ENCODE assay signal across 8 mouse cellular contexts in genomic region chr11:104442333-104443136, GRCm38 (mm10). TPM values are rescaled to one million over a fixed set of nuclear protein-coding genes. Genes with fewer than 3 reads are reported as not detected.
DNase-seq lines count a peak whose midpoint lies in the region; ATAC-seq lines count a peak whose summit lies in the region.

No protein-coding gene starts in this region.

- peak overlapping the region; percentile 66 for H3K4me2 ChIP-seq in hindbrain, embryonic 12.5 days (replicated peaks)

- H3K36me3 ChIP-seq in hindbrain, embryonic 12.5 days: no peaks in the 10 kb centered on the region

- peak; percentile 94 for DNase-seq in MN1 (ENCODE audit: low spot score)
- DNase-seq in cerebellum, adult 9-10 months: peak; percentile 92
- DNase-seq in frontal cortex, adult 2 months (ENCODE audit: extremely low spot score in 1 of 2, low spot score in 1 of 2): peak; percentile 84 to 91
- peak; percentile 93 to 95 for DNase-seq in layer of hippocampus, postnatal 14 days (ENCODE audit: low spot score in 2 of 2)
- DNase-seq in lung, postnatal 14 days: peak; percentile 92
- peak; percentile 77 for DNase-seq in retina, adult 2 months (ENCODE audit: low read depth, low spot score)
- peak; percentile 91 to 95 for DNase-seq in thymus, postnatal 36 days

- no peaks in the 10 kb centered on the region for H3K27me3 ChIP-seq in hindbrain, embryonic 12.5 days

- H3K27ac ChIP-seq in hindbrain, embryonic 12.5 days: peak overlapping the region; percentile 100

- peak overlapping the region; percentile 81 for H3K4me3 ChIP-seq in hindbrain, embryonic 12.5 days

- no peaks in the 10 kb centered on the region for H3K9me3 ChIP-seq in hindbrain, embryonic 12.5 days (replicated peaks)

- WGBS in hindbrain, embryonic 12.5 days: under 1% methylated on average over 81 of the region's 82 CpGs

- peak overlapping the region; percentile 96 for H3K9ac ChIP-seq in hindbrain, embryonic 12.5 days

- H3K4me1 ChIP-seq in hindbrain, embryonic 12.5 days: peaks cover 17% of the 10 kb centered on the region

- peak; percentile 93 for ATAC-seq in hindbrain, embryonic 12.5 days (ENCODE audit: low FRiP score)

RNA-seq across cellular contexts. Expression of gene Kansl1, which starts 26.1 kb away (rescaled TPM):
- polyA plus RNA-seq in frontal cortex, adult 2 months (2012; rRNA removed): 90.7 and 96.3 TPM in 2 replicates
- polyA plus RNA-seq in hindbrain, embryonic 12.5 days (2016; fragmentation: Nextera tagmentation; extraction: Ambion mirVana): 36.4 and 39.8 TPM in 2 replicates
- total RNA-seq in layer of hippocampus, postnatal 14 days (2021): 10 to 100 TPM; 59.5 to 63.1 TPM

Comparison
In these comparisons a context has a peak if more than half of its experiments do, and no peak if none do; other contexts are left out.
1. Peak in every context shown above with its lines: DNase-seq, ATAC-seq, H3K4me3 ChIP-seq and H3K27ac ChIP-seq.